Comparison of ENCODE assay signal across 9 mouse cellular contexts in genomic region chr14:121365390-121365789, GRCm38 (mm10). TPM values are rescaled to one million over a fixed set of nuclear protein-coding genes. Genes with fewer than 3 reads are reported as not detected.
A peak's percentile ranks its signal among the peaks of the same experiment; 100 is the strongest.
DNase-seq lines count a peak whose midpoint lies in the region; ATAC-seq and TF ChIP-seq lines count a peak whose summit lies in the region.
"Had no signal": no experiment of that assay in that cellular context is flagged by ENCODE, and none has a peak within 500 bp of the region (broad histone marks: within the 10 kb centered on the region; RNA-seq: fewer than 3 reads in every experiment).

No protein-coding gene starts in this region.

- H3K4me1 ChIP-seq in embryonic facial prominence, embryonic 12.5 days = peaks cover 32% of the 10 kb centered on the region
- H3K4me1 ChIP-seq in embryonic facial prominence, embryonic 10.5 days = peaks cover 58% of the 10 kb centered on the region
- H3K4me1 ChIP-seq in thymus, adult 2 months (replicated peaks; ENCODE audit: control insufficient read depth, insufficient read depth, low read length) = peaks cover 45% of the 10 kb centered on the region
- H3K4me1 ChIP-seq in liver, embryonic 13.5 days (replicated peaks) = peaks cover 100% of the 10 kb centered on the region

- no peak overlapping the region for H3K4me3 ChIP-seq in embryonic facial prominence, embryonic 12.5 days
- no peak overlapping the region for H3K4me3 ChIP-seq in embryonic facial prominence, embryonic 10.5 days
- H3K4me3 ChIP-seq in thymus, adult 2 months (ENCODE audit: control insufficient read depth, insufficient read depth, low read length) = no peak overlapping the region
- peak overlapping the region; percentile 53 for H3K4me3 ChIP-seq in liver, embryonic 13.5 days (replicated peaks)

- 0 out of 2 replicates have a peak, but pooled peaks have one; percentile 42 for ATAC-seq in embryonic facial prominence, embryonic 12.5 days (ENCODE audit: insufficient number of reproducible peaks, insufficient read depth, low FRiP score, low TSS enrichment)
- ATAC-seq in liver, embryonic 13.5 days (ENCODE audit: low read depth) = peak; percentile 85

- H3K9me3 ChIP-seq in embryonic facial prominence, embryonic 12.5 days = no peaks in the 10 kb centered on the region
- H3K9me3 ChIP-seq in embryonic facial prominence, embryonic 10.5 days = no peaks in the 10 kb centered on the region; the same call in 1 of the 2 replicates
- peaks cover 6% of the 10 kb centered on the region; the same call in 1 of the 2 replicates for H3K9me3 ChIP-seq in liver, embryonic 13.5 days (replicated peaks)

- no peak overlapping the region for H3K9ac ChIP-seq in embryonic facial prominence, embryonic 12.5 days
- H3K9ac ChIP-seq in liver, embryonic 13.5 days = peak overlapping the region; percentile 70

- peaks cover 9% of the 10 kb centered on the region for H3K36me3 ChIP-seq in embryonic facial prominence, embryonic 12.5 days
- peaks cover 37% of the 10 kb centered on the region for H3K36me3 ChIP-seq in embryonic facial prominence, embryonic 10.5 days (replicated peaks)
- H3K36me3 ChIP-seq in thymus, adult 2 months (ENCODE audit: control insufficient read depth, insufficient read depth, low read length) = no peaks in the 10 kb centered on the region
- peaks cover 31% of the 10 kb centered on the region for H3K36me3 ChIP-seq in liver, embryonic 13.5 days

- H3K27me3 ChIP-seq in embryonic facial prominence, embryonic 12.5 days = no peaks in the 10 kb centered on the region
- H3K27me3 ChIP-seq in embryonic facial prominence, embryonic 10.5 days (replicated peaks; ENCODE audit: low read depth, poor library complexity, severe bottlenecking) = no peaks in the 10 kb centered on the region
- H3K27me3 ChIP-seq in thymus, adult 2 months (ENCODE audit: control insufficient read depth, insufficient read depth, low read length) = no peaks in the 10 kb centered on the region
- no peaks in the 10 kb centered on the region for H3K27me3 ChIP-seq in liver, embryonic 13.5 days

- 90% methylated on average over 7 of the region's 7 CpGs for WGBS in embryonic facial prominence, embryonic 12.5 days
- WGBS in embryonic facial prominence, embryonic 10.5 days = 89% methylated on average over 7 of the region's 7 CpGs
- 51% methylated on average over 7 of the region's 7 CpGs for WGBS in thymus, adult 2 months
- WGBS in liver, embryonic 13.5 days (ENCODE audit: insufficient replicate concordance) = 6% methylated on average over 7 of the region's 7 CpGs

- TF ChIP-seq POLR2A in thymus, adult 2 months (IDR thresholded peaks at IDR 0.05; ENCODE audit: control insufficient read depth, extremely low read depth, insufficient read depth, low read length, poor library complexity) = no peak

- TF ChIP-seq CTCF in thymus, adult 2 months (IDR thresholded peaks at IDR 0.05; ENCODE audit: borderline replicate concordance, control insufficient read depth, extremely low read depth, insufficient read depth, low read length, poor library complexity) = no peak

- no peak for DNase-seq in embryonic facial prominence, embryonic 10.5 days (ENCODE audit: low spot score)
- DNase-seq in thymus, adult 2 months = no peak
- DNase-seq in thymus, postnatal 0 days (ENCODE audit: low spot score) = no peak
- DNase-seq in liver, embryonic 13.5 days = peak; percentile 83
- DNase-seq in urinary bladder, postnatal 25 days (ENCODE audit: low spot score) = no peak
- DNase-seq in layer of hippocampus, postnatal 36 days = no peak
- no peak for DNase-seq in right cerebral cortex, postnatal 25 days
- DNase-seq: kidney, postnatal 10 days had no signal

- H3K27ac ChIP-seq in embryonic facial prominence, embryonic 12.5 days = no peak overlapping the region
- H3K27ac ChIP-seq in embryonic facial prominence, embryonic 10.5 days (replicated peaks) = no peak overlapping the region
- H3K27ac ChIP-seq in thymus, adult 2 months (ENCODE audit: control insufficient read depth, insufficient read depth, low read length) = peak overlapping the region; percentile 91
- H3K27ac ChIP-seq in liver, embryonic 13.5 days = peak overlapping the region; percentile 97

- no peak overlapping the region for H3K4me2 ChIP-seq in embryonic facial prominence, embryonic 12.5 days (replicated peaks)
- peak overlapping the region; percentile 86 for H3K4me2 ChIP-seq in liver, embryonic 13.5 days

RNA-seq across cellular contexts. Expression of gene Stk24, which starts 14.4 kb away (rescaled TPM):
- polyA plus RNA-seq in embryonic facial prominence, embryonic 12.5 days (2016; fragmentation: Nextera tagmentation; extraction: Ambion mirVana) = 48.1 and 51.7 TPM in 2 replicates
- polyA plus RNA-seq in embryonic facial prominence, embryonic 10.5 days (2016; fragmentation: Nextera tagmentation; extraction: Ambion mirVana) = 39.9 and 43.0 TPM in 2 replicates
- 54.9 and 57.1 TPM in 2 replicates for polyA plus RNA-seq in thymus, adult 2 months (2012; rRNA removed)
- polyA plus RNA-seq in thymus, postnatal 0 days (2015; fragmentation: Nextera tagmentation; extraction: Ambion mirVana) = 54.1 and 57.7 TPM in 2 replicates
- polyA plus RNA-seq in liver, embryonic 13.5 days (2015; fragmentation: Nextera tagmentation; extraction: Ambion mirVana) = 30.6 and 36.0 TPM in 2 replicates
- total RNA-seq in layer of hippocampus, postnatal 36 days (2021) = 10 to 100 TPM; 57.3 to 62.1 TPM

Comparison
In these comparisons a context has a peak if more than half of its experiments do, and no peak if none do; other contexts are left out.
1. H3K27ac ChIP-seq: peak in thymus, adult 2 months (single experiment) and liver, embryonic 13.5 days (single experiment); none in embryonic facial prominence, embryonic 12.5 days (single experiment) and embryonic facial prominence, embryonic 10.5 days (single experiment).